Mouse (Mus musculus) intestine, embryonic 14.5 days (tissue): Measurements from ENCODE around the gene 1700020L24Rik. TPM values are rescaled to one million over a fixed set of nuclear protein-coding genes. Genes with fewer than 3 reads are reported as not detected.
A peak's percentile ranks its signal among the peaks of the same experiment; 100 is the strongest.

ENCODE experiments used
- ATAC-seq: fragments of 200-750 bp; cut with Nextera tagmentation; replicated peaks from 2 replicates; pipeline ENCODE4 v1.8.0; 2017; ENCODE audit warnings: low read depth, moderate number of reproducible peaks, moderate TSS enrichment, moderate library complexity; ENCODE audit not compliant: low FRiP score, low TSS enrichment
- DNase-seq: peaks from one replicate; pipeline ENCODE4 v3.0.0-alpha.2; 2018; ENCODE audit warnings: low spot score
- H3K27ac ChIP-seq: fragments of 300-500 bp; sonication (generic); 2 replicates; pipeline ENCODE4 v1.5.1; 2014; ENCODE audit warnings: low read depth, mild to moderate bottlenecking, control low read depth
- H3K27me3 ChIP-seq: fragments of 300-500 bp; sonication (generic); replicated peaks from 2 replicates; pipeline ENCODE4 v1.6.1; 2014; ENCODE audit warnings: low read length, control low read depth; ENCODE audit not compliant: control insufficient read depth, insufficient read depth
- H3K36me3 ChIP-seq: fragments of 300-500 bp; sonication (generic); 2 replicates; pipeline ENCODE4 v1.6.1; 2014; ENCODE audit warnings: low read length, control low read depth; ENCODE audit not compliant: control insufficient read depth, insufficient read depth
- H3K4me1 ChIP-seq: fragments of 300-500 bp; sonication (generic); replicated peaks from 2 replicates; pipeline ENCODE4 v1.6.1; 2014; ENCODE audit warnings: low read length, control low read depth, mixed read lengths; ENCODE audit not compliant: control insufficient read depth, insufficient read depth
- H3K4me2 ChIP-seq: fragments of 300-500 bp; sonication (generic); 2 replicates; pipeline ENCODE4 v1.6.1; 2014; ENCODE audit warnings: low read length
- H3K4me3 ChIP-seq: fragments of 300-500 bp; sonication (generic); 2 replicates; pipeline ENCODE4 v1.5.1; 2014; ENCODE audit warnings: low read depth, low read length, control low read depth, mixed read lengths
- H3K9ac ChIP-seq: fragments of 300-500 bp; sonication (generic); 2 replicates; pipeline ENCODE4 v1.6.1; 2014; ENCODE audit warnings: mild to moderate bottlenecking, low read length
- H3K9me3 ChIP-seq: fragments of 300-500 bp; sonication (generic); 2 replicates; pipeline ENCODE4 v1.6.1; 2016; ENCODE audit warnings: low read length, control low read depth; ENCODE audit not compliant: control insufficient read depth
- WGBS: fragments of 180-500 bp; shearing (Covaris S2); extraction: QIAGEN DNeasy Blood & Tissue Kit; methylation state at CpG from one replicate; pipeline ENCODE4 v1.1.7; 2014; 5-methylcytosine and 5-hydroxymethylcytosine counted together
- polyA plus RNA-seq: library from polyadenylated mRNA; unstranded; fragments of >200 nt; fragmentation: Nextera tagmentation; extraction: Ambion mirVana; gene quantifications from 2 replicates; pipeline ENCODE4 v1.2.1, GENCODE M21; 2014

Gene 1700020L24Rik
- polyA plus RNA-seq, 1 experiment from 2014 or later: 1.3 TPM

DNA sequence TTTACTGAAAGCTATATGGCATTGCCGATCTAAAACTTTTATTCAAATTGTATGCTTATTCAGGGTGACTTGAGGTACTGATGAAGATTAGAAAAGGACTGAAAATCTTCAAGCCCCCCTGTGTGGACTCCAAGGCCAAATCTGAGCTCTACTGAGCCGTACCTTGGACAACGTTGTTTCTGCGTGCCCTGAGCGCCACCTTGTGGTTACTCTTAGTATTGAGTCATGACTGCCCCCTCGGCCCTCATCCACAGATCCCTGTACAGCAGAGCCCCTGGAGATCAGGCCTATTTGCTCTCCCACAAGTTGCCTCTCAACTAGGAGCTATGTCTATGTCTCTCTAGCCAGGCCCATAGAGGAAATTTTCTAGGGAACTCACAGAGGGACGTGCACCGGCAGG, 12.8 kb upstream of the 1700020L24Rik start:
- Histone ChIP-seq H3K4me3 (no peak overlapping the region), H3K9ac (no peak overlapping the region), H3K36me3 (no peaks in the 10 kb centered on the region), H3K27me3 (peaks cover 53% of the 10 kb centered on the region), H3K27ac (no peak overlapping the region), H3K4me1 (no peaks in the 10 kb centered on the region), H3K4me2 (no peak overlapping the region), H3K9me3 (no peaks in the 10 kb centered on the region)
- ATAC-seq (no peak), DNase-seq (peak; percentile 93)
- WGBS: 9% methylated on average over 8 of the region's 8 CpGs

DNA sequence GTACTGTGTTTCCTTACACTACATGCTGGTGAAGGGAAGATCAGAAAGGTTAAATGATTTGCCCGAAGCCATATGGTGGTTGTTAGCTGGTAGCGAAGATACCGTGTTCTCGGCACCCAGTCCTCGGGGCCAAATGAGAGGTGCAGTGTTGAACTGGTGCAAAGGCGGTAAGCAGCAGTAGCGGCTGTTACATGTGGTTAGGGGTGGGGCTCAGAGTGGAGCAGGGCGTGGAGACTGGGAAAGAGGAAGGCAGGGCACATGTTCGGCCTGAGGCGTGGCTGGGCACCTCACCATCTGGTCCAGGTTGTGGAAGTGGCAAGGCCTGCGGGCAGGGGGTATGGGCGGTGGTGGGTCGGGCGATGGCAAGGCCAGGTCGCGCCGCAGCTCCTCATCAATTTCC, 10.5 kb upstream of the 1700020L24Rik start:
- Histone ChIP-seq H3K4me1 (no peaks in the 10 kb centered on the region), H3K4me3 (no peak overlapping the region), H3K36me3 (no peaks in the 10 kb centered on the region), H3K4me2 (no peak overlapping the region), H3K27ac (no peak overlapping the region), H3K27me3 (peaks cover 39% of the 10 kb centered on the region), H3K9ac (no peak overlapping the region), H3K9me3 (no peaks in the 10 kb centered on the region)
- DNase-seq: no peak
- WGBS: 24% methylated on average over 17 of the region's 17 CpGs
- no peak for ATAC-seq

- Histone ChIP-seq H3K9ac (no peak within 1 kb of the TSS), H3K27ac (no peak within 1 kb of the TSS), H3K4me2 (no peak within 1 kb of the TSS), H3K36me3 (no peaks in the 10 kb centered on the region), H3K9me3 (no peaks in the 10 kb centered on the region), H3K4me1 (no peaks in the 10 kb centered on the region), H3K4me3 (no peak within 1 kb of the TSS), H3K27me3 (peaks cover 39% of the 10 kb centered on the region)
- DNase-seq: no peak
- WGBS: 43% methylated on average over 5 of the region's 5 CpGs
- ATAC-seq: no peak
Measured at GRCm38 (mm10) chr11:83429355-83429754, 8.1 kb upstream of the 1700020L24Rik start, which contains the start of gene Gas2l2. TSS of gene Gas2l2 (minus strand) at chr11:83429455.

DNA sequence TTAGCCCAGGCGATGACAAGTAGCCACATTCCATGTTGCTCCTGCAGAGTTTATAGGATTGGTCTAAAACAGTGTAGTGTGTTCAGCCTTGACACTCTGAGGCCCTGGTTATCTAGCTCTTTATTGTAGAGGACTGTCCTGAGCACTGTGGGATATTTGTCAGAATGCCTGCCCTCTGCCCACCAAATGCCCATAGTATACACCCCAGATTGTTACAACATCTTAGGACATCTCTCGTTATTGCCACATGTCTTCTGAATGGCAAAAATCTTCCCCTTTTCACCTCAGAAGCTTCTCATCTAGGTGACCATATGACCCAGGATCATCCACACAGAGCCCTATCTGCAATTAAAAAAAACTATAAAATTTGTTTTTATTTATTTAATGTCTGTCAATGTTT, 4.9 kb upstream of the 1700020L24Rik start:
- ATAC-seq (no peak), DNase-seq (no peak)
- H3K27ac ChIP-seq: no peak overlapping the region
- H3K36me3 ChIP-seq: no peaks in the 10 kb centered on the region
- H3K9ac ChIP-seq: no peak overlapping the region
- no peak overlapping the region for H3K4me2 ChIP-seq
- no peaks in the 10 kb centered on the region for H3K9me3 ChIP-seq
- no peaks in the 10 kb centered on the region for H3K4me1 ChIP-seq
- WGBS: 81% methylated on average over 2 of the region's 2 CpGs
- H3K4me3 ChIP-seq: no peak overlapping the region
- peaks cover 18% of the 10 kb centered on the region for H3K27me3 ChIP-seq

GRCm38 (mm10) chr11:83439426-83440060, 2.1 kb downstream of the 1700020L24Rik start:
- DNase-seq (no peak), ATAC-seq (no peak)
- H3K9me3 ChIP-seq: no peaks in the 10 kb centered on the region
- H3K4me2 ChIP-seq: peak overlapping the region; percentile 90
- H3K4me3 ChIP-seq: no peak overlapping the region
- no peak overlapping the region for H3K27ac ChIP-seq
- 22% methylated on average over 11 of the region's 11 CpGs for WGBS
- H3K9ac ChIP-seq: no peak overlapping the region; the same call in 1 of the 2 replicates
- H3K4me1 ChIP-seq: peaks cover 13% of the 10 kb centered on the region; the same call in 1 of the 2 replicates
- no peaks in the 10 kb centered on the region for H3K36me3 ChIP-seq
- H3K27me3 ChIP-seq: peaks cover 34% of the 10 kb centered on the region

DNA sequence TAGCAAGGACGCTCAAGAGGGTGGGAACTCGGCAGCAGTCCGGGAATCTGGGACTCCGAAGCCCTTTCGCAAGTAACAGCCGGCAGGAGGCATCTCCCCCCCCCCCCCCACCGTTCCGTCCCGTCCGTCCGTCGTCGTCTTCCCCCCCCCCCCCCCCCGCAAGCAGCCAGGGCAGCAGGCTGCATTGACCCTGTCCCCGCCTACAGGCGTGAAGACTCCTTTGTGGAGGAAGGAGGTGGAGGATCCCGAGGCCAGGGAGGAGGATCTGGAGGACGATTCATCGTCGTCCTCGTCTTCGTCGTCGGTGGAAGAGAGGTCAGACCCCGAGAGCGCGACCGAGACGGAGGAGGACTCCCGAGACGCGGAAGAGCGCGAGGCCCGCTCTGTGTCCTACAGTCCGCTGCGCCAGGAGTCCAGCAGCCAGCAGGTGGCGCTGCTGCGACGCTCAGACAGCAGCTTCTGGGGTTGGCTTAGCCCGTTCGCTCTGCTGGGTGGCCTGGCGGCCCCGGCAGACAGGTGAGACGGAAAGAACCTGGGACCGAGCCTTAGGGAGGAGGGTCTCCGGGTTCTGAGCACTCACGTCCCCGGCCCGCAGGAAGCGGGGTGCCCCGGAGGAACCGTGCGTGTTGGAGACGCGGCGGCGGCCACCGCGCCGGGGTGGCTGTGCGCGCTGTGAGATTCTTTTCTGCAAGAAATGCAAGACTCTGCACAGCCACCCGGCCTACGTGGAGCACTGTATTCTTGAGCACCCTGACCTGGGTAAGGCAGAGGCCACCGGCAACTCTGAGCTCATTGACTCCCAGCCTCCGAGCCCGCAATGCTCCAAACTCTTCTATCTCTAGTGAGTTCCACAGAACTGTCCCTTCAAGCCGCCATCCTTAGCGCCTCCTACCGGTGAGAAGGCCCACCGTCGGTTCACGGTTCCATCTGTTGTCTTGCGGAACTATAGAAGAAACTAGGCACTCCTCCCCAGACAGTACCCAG, 2.9 kb downstream of the 1700020L24Rik start:
- H3K9ac ChIP-seq: peak overlapping the region; percentile 48
- H3K27me3 ChIP-seq: peaks cover 42% of the 10 kb centered on the region
- H3K36me3 ChIP-seq: no peaks in the 10 kb centered on the region
- H3K4me2 ChIP-seq: peak overlapping the region; percentile 90
- WGBS: under 1% methylated on average over 66 of the region's 75 CpGs
- no peaks in the 10 kb centered on the region for H3K9me3 ChIP-seq
- H3K4me3 ChIP-seq: peak overlapping the region; percentile 56
- H3K27ac ChIP-seq: peak overlapping the region; percentile 49; the same call in 1 of the 2 replicates
- peak; percentile 93 for DNase-seq
- peak; percentile 92 for ATAC-seq
- H3K4me1 ChIP-seq: peaks cover 13% of the 10 kb centered on the region; the same call in 1 of the 2 replicates

DNA sequence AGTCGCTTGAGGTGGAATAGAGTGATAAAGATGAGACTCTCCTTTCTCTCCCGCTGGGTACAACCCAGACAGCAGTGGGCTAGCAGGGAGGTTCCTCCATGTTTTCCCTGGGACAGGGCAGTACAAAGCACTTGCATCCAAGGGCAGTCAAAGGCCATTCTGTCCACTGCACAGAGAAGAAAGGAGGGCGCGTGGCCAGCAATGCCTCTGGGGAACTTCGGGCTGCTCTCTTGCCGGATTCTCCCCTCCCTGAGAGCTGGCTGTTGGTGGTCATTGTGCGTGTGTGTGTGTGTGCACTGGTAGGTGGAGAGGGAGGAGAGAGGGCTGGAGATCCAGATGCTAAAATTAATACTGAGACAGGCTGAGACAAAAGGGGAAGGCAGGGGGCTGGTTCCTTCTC, 3.8 kb downstream of the 1700020L24Rik start:
- no peaks in the 10 kb centered on the region for H3K36me3 ChIP-seq
- DNase-seq: no peak
- H3K9me3 ChIP-seq: no peaks in the 10 kb centered on the region
- no peak overlapping the region for H3K27ac ChIP-seq
- H3K27me3 ChIP-seq: peaks cover 48% of the 10 kb centered on the region
- no peak overlapping the region for H3K9ac ChIP-seq
- H3K4me3 ChIP-seq: peak overlapping the region; percentile 56; the same call in 1 of the 2 replicates
- ATAC-seq: no peak
- H3K4me1 ChIP-seq: peaks cover 13% of the 10 kb centered on the region; the same call in 1 of the 2 replicates
- H3K4me2 ChIP-seq: peak overlapping the region; percentile 90
- 46% methylated on average over 7 of the region's 7 CpGs for WGBS

GRCm38 (mm10) chr11:83442596-83443267, 5.3 kb downstream of the 1700020L24Rik start:
- H3K27me3 ChIP-seq: peaks cover 48% of the 10 kb centered on the region
- no peak overlapping the region for H3K27ac ChIP-seq
- no peak overlapping the region for H3K9ac ChIP-seq
- peak overlapping the region; percentile 12; the same call in 1 of the 2 replicates for H3K4me2 ChIP-seq
- H3K36me3 ChIP-seq: no peaks in the 10 kb centered on the region
- no peak overlapping the region for H3K4me3 ChIP-seq
- H3K4me1 ChIP-seq: peaks cover 15% of the 10 kb centered on the region; the same call in 1 of the 2 replicates
- ATAC-seq: peak; percentile 37; the same call in 1 of the 2 replicates
- H3K9me3 ChIP-seq: no peaks in the 10 kb centered on the region
- peak; percentile 91 for DNase-seq
- WGBS: 15% methylated on average over 29 of the region's 29 CpGs
